Mouse (Mus musculus) cerebellum, adult 2 months (tissue): ENCODE measurements around the gene Tex36.

Source experiments
- CTCF ChIP-seq: fragments of 200-500 bp; IDR thresholded peaks from 2 replicates; pipeline ENCODE4 v1.5.1; 2011; ENCODE audit warnings: low read depth, mild to moderate bottlenecking, control low read depth, low read length, moderate library complexity, borderline replicate concordance; ENCODE audit not compliant: insufficient read depth
- POLR2A ChIP-seq: fragments of 200-500 bp; IDR thresholded peaks from 2 replicates; pipeline ENCODE4 v1.6.1; 2011; ENCODE audit warnings: low read length, control low read depth, borderline replicate concordance; ENCODE audit not compliant: insufficient read depth

DNA sequence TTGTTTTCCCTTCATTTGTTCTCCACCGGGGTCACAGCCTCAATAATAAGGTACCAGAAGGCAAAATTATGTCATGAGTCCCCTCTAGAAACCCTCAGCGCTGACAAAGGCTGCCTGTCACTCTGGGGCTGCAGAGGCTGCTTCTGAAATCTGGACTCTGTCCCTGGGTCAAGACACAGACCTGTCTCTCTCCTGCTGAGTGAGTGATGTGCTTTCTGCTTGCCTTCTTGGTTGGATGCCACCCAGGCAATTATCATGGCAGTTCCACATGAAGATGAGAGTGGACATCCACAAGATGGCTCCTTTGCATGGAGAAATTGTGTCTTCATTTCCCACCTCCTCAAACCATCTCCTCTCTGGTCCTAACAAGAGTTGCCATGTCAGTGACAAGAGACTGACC is 1.2 kb upstream of the Tex36 start:
- TF ChIP-seq CTCF (no peak), POLR2A (no peak)
